Mouse (Mus musculus) embryonic fibroblast, embryonic 13.5 days (primary cell): ENCODE results near the gene Atp11a.

Source experiments
- CTCF ChIP-seq: IDR thresholded peaks from 2 replicates; pipeline ENCODE4 v1.5.1; 2011; ENCODE audit warnings: mild to moderate bottlenecking, control low read depth, low read length, moderate library complexity, borderline replicate concordance; ENCODE audit not compliant: insufficient read depth
- POLR2A ChIP-seq: IDR thresholded peaks from 2 replicates; pipeline ENCODE4 v1.6.1; 2011; ENCODE audit warnings: low read depth, mild to moderate bottlenecking, control low read depth, low read length, moderate library complexity

DNA sequence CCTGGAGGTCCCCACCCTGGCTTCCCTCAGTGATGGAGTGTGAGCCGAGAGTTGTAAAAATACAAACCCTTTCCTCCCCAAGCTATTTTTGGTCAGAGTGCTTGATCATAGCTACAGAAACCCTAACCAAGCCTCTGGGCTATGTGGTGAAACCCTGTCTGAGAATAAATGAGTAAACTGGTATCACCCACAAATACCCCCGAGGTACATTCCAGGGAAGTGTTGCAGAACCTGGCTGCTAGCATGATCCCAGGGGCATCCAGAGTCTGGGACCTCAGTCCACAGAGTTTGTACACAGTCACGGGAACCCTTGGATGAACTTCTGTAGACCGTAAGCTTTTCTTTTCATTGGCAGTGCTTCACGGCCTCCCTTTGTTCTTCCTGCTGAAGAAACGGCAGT is 3.8 kb upstream of the Atp11a start:
- TF ChIP-seq CTCF (no peak), POLR2A (no peak)
